Mouse (Mus musculus) midbrain, embryonic 10.5 days (tissue): Measurements from ENCODE around the gene Tlx3. TPM values are rescaled to one million over a fixed set of nuclear protein-coding genes. Genes with fewer than 3 reads are reported as not detected.
A peak's percentile ranks its signal among the peaks of the same experiment; 100 is the strongest.

Source experiments
- DNase-seq: peaks from one replicate; pipeline ENCODE4 v3.0.0-alpha.2; 2017; ENCODE audit warnings: low spot score
- H3K27ac ChIP-seq: fragments of 300-500 bp; sonication (generic); replicated peaks from 2 replicates; pipeline ENCODE4 v1.5.1; 2016; ENCODE audit warnings: mild to moderate bottlenecking
- H3K27me3 ChIP-seq: fragments of 300-500 bp; sonication (generic); 2 replicates; pipeline ENCODE4 v1.6.1; 2016; ENCODE audit warnings: low read depth, mild to moderate bottlenecking; ENCODE audit not compliant: poor library complexity, severe bottlenecking
- H3K36me3 ChIP-seq: fragments of 300-500 bp; sonication (generic); 2 replicates; pipeline ENCODE4 v1.6.1; 2016; ENCODE audit warnings: mild to moderate bottlenecking, moderate library complexity
- H3K4me1 ChIP-seq: fragments of 300-500 bp; sonication (generic); 2 replicates; pipeline ENCODE4 v1.6.1; 2016
- H3K4me3 ChIP-seq: fragments of 300-500 bp; sonication (generic); 2 replicates; pipeline ENCODE4 v1.5.1; 2016; ENCODE audit warnings: mild to moderate bottlenecking, moderate library complexity
- H3K9me3 ChIP-seq: fragments of 300-500 bp; sonication (generic); replicated peaks from 2 replicates; pipeline ENCODE4 v1.6.1; 2016; ENCODE audit warnings: mild to moderate bottlenecking
- WGBS: fragments of 180-500 bp; shearing (Covaris S2); methylation state at CpG from one replicate; pipeline ENCODE4 v1.1.7; 2016; 5-methylcytosine and 5-hydroxymethylcytosine counted together
- polyA plus RNA-seq: library from polyadenylated mRNA; unstranded; fragments of >200 nt; fragmentation: Nextera tagmentation; extraction: Ambion mirVana; gene quantifications from 2 replicates; pipeline ENCODE4 v1.2.1, GENCODE M21; 2016

Gene Tlx3
- polyA plus RNA-seq, 1 experiment from 2014 or later = 3.3 TPM

GRCm38 (mm10) chr11:33157453-33158196 is 45.8 kb downstream of the Tlx3 start:
- no peak overlapping the region for H3K27ac ChIP-seq
- no peak overlapping the region for H3K4me3 ChIP-seq
- H3K4me1 ChIP-seq = peaks cover 26% of the 10 kb centered on the region
- peak; percentile 2 for DNase-seq
- no peaks in the 10 kb centered on the region for H3K9me3 ChIP-seq
- H3K36me3 ChIP-seq = peaks cover 88% of the 10 kb centered on the region
- no peaks in the 10 kb centered on the region for H3K27me3 ChIP-seq
- WGBS = 87% methylated on average over 2 of the region's 2 CpGs

- H3K9me3 ChIP-seq = no peaks in the 10 kb centered on the region
- H3K4me3 ChIP-seq = no peak overlapping the region
- 90% methylated on average over 4 of the region's 4 CpGs for WGBS
- H3K36me3 ChIP-seq = peaks cover 99% of the 10 kb centered on the region
- H3K27ac ChIP-seq = no peak overlapping the region
- no peaks in the 10 kb centered on the region for H3K27me3 ChIP-seq
- peaks cover 22% of the 10 kb centered on the region for H3K4me1 ChIP-seq
- peak; percentile 3 for DNase-seq
Measured at GRCm38 (mm10) chr11:33156436-33157015, 46.9 kb downstream of the Tlx3 start.

- Histone ChIP-seq H3K27me3 (no peaks in the 10 kb centered on the region), H3K4me3 (no peak overlapping the region), H3K4me1 (0 out of 2 replicates have a peak, but pooled peaks cover 7% of the 10 kb centered on the region), H3K9me3 (no peaks in the 10 kb centered on the region), H3K27ac (no peak overlapping the region), H3K36me3 (peaks cover 100% of the 10 kb centered on the region)
- 91% methylated on average over 3 of the region's 3 CpGs for WGBS
- no peak for DNase-seq
Measured at GRCm38 (mm10) chr11:33154459-33154858, 48.9 kb downstream of the Tlx3 start.

GRCm38 (mm10) chr11:33152997-33153396 is 50.4 kb downstream of the Tlx3 start:
- H3K36me3 ChIP-seq = peaks cover 87% of the 10 kb centered on the region

GRCm38 (mm10) chr11:33151780-33152145 is 51.6 kb downstream of the Tlx3 start:
- DNase-seq = no peak
- Histone ChIP-seq H3K27me3 (peaks cover 6% of the 10 kb centered on the region), H3K4me1 (peaks cover 19% of the 10 kb centered on the region), H3K9me3 (no peaks in the 10 kb centered on the region), H3K4me3 (no peak overlapping the region), H3K27ac (no peak overlapping the region), H3K36me3 (peaks cover 75% of the 10 kb centered on the region)
- 84% methylated on average over 4 of the region's 4 CpGs for WGBS

More at GRCm38 (mm10) chr11:33152997-33153396, 50.4 kb downstream of the Tlx3 start:
- H3K4me3 ChIP-seq = no peak overlapping the region
- no peak overlapping the region for H3K27ac ChIP-seq
- H3K4me1 ChIP-seq = peaks cover 9% of the 10 kb centered on the region
- H3K27me3 ChIP-seq = no peaks in the 10 kb centered on the region
- 96% methylated on average over 1 of the region's 1 CpGs for WGBS
- no peak for DNase-seq
- no peaks in the 10 kb centered on the region for H3K9me3 ChIP-seq

GRCm38 (mm10) chr11:33151128-33151779 is 52.1 kb downstream of the Tlx3 start:
- Histone ChIP-seq H3K9me3 (no peaks in the 10 kb centered on the region), H3K4me3 (no peak overlapping the region), H3K36me3 (peaks cover 70% of the 10 kb centered on the region), H3K27ac (no peak overlapping the region), H3K27me3 (peaks cover 11% of the 10 kb centered on the region), H3K4me1 (peaks cover 24% of the 10 kb centered on the region)
- no peak for DNase-seq
- WGBS = 75% methylated on average over 3 of the region's 3 CpGs

Other genes starting within 250 kb of the Tlx3 start
- gene Fgf18, start 56.2 kb downstream of the Tlx3 start, polyA plus RNA-seq = 6.5 and 8.8 TPM in 2 replicates
- 1,028 and 1,324 TPM in 2 replicates for gene Npm1, start 40.4 kb downstream of the Tlx3 start, polyA plus RNA-seq
- gene Gm12117, start 73.1 kb upstream of the Tlx3 start, polyA plus RNA-seq = not detected in 2 replicates